In the genomic region with DNA sequence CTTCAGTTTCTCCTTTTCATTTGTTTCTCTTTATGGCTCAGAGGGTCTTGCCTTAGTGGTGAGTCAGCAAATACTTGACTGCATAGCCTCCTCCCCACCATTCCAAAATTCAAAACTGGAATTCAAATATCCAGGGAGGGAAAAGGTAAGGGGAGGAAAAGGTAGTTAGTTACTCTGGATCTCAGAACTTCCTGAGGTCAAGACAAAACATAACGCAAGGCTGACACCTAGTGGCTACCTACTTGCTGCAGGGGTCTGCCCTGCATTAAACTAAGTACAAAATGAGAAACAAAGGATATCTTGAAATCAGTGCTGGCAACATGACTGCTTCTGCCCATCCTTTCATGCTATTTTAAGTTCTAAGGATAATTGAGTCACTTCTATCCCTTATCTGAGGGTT, we compare ENCODE assay signal across 10 mouse cellular contexts. TPM values are rescaled to one million over a fixed set of nuclear protein-coding genes. Genes with fewer than 3 reads are reported as not detected.
DNase-seq lines count a peak whose midpoint lies in the region; ATAC-seq lines count a peak whose summit lies in the region.
"Had no signal": no experiment of that assay in that cellular context is flagged by ENCODE, and none has a peak within 500 bp of the region (broad histone marks: within the 10 kb centered on the region; RNA-seq: fewer than 3 reads in every experiment).

No protein-coding gene starts in this region.

- H3K9me3 ChIP-seq in heart, embryonic 10.5 days, result no peaks in the 10 kb centered on the region
- no peaks in the 10 kb centered on the region for H3K9me3 ChIP-seq in neural tube, embryonic 14.5 days (ENCODE audit: control insufficient read depth, low read length)
- H3K9me3 ChIP-seq: neural tube, embryonic 13.5 days had no signal

- no peaks in the 10 kb centered on the region for H3K4me1 ChIP-seq in heart, embryonic 10.5 days
- no peaks in the 10 kb centered on the region for H3K4me1 ChIP-seq in neural tube, embryonic 14.5 days (ENCODE audit: control insufficient read depth, insufficient read depth, low read length)
- H3K4me1 ChIP-seq: neural tube, embryonic 13.5 days had no signal

- WGBS in heart, embryonic 10.5 days, result 0% methylated on average over 1 of the region's 1 CpGs
- 3% methylated on average over 1 of the region's 1 CpGs for WGBS in neural tube, embryonic 14.5 days

- ATAC-seq in frontal cortex, adult (ENCODE audit: low TSS enrichment), result peak; percentile 82; the same call in 1 of the 2 replicates
- peak; percentile 86; the same call in 1 of the 2 replicates for ATAC-seq in neural tube, embryonic 14.5 days (ENCODE audit: low read depth)

- no peak overlapping the region for H3K4me2 ChIP-seq in neural tube, embryonic 14.5 days (ENCODE audit: low read depth, low read length)
- H3K4me2 ChIP-seq: neural tube, embryonic 13.5 days had no signal

- no peaks in the 10 kb centered on the region for H3K27me3 ChIP-seq in heart, embryonic 10.5 days (ENCODE audit: insufficient read depth, poor library complexity, severe bottlenecking)
- no peaks in the 10 kb centered on the region for H3K27me3 ChIP-seq in neural tube, embryonic 14.5 days (ENCODE audit: control insufficient read depth, insufficient read depth, low read length)
- H3K27me3 ChIP-seq: neural tube, embryonic 13.5 days had no signal

- no peaks in the 10 kb centered on the region for H3K36me3 ChIP-seq in heart, embryonic 10.5 days
- H3K36me3 ChIP-seq in neural tube, embryonic 14.5 days (ENCODE audit: control insufficient read depth, insufficient read depth, low read length), result no peaks in the 10 kb centered on the region
- H3K36me3 ChIP-seq: neural tube, embryonic 13.5 days had no signal

- intact Hi-C loops in gastrocnemius, postnatal 14 days (cut with DNase I; ENCODE audit: low total_unique reads), result no loop called here

- H3K27ac ChIP-seq in heart, embryonic 10.5 days, result no peak overlapping the region
- no peak overlapping the region for H3K27ac ChIP-seq in neural tube, embryonic 14.5 days (ENCODE audit: low read depth, low read length)
- H3K27ac ChIP-seq: neural tube, embryonic 13.5 days had no signal

- no peak overlapping the region for H3K9ac ChIP-seq in neural tube, embryonic 14.5 days (replicated peaks; ENCODE audit: low read depth, low read length)
- H3K9ac ChIP-seq: neural tube, embryonic 13.5 days had no signal

- peak; percentile 3 to 39 for DNase-seq in heart, adult 18-20 months
- no peak for DNase-seq in heart, embryonic 10.5 days (ENCODE audit: low spot score)
- DNase-seq in 3T3-L1 (ENCODE audit: low read depth, low spot score), result peak; percentile 72
- peak; percentile 7 for DNase-seq in adrenal gland, adult 8-10 months
- peak; percentile 5 to 34 for DNase-seq in layer of hippocampus, postnatal 14 days (ENCODE audit: low spot score in 2 of 2)
- no peak for DNase-seq in gastrocnemius, postnatal 14 days

- no peak overlapping the region for H3K4me3 ChIP-seq in heart, embryonic 10.5 days
- H3K4me3 ChIP-seq in neural tube, embryonic 14.5 days (ENCODE audit: low read depth, low read length), result no peak overlapping the region
- H3K4me3 ChIP-seq: neural tube, embryonic 13.5 days had no signal

RNA-seq across cellular contexts. Expression of gene Gm5150, which starts 37.1 kb away (rescaled TPM):
- not detected for total RNA-seq in heart, adult 18-20 months (2021)
- not detected in 2 replicates for polyA plus RNA-seq in heart, embryonic 10.5 days (2016; fragmentation: Nextera tagmentation; extraction: Ambion mirVana)
- total RNA-seq in adrenal gland, adult 8-10 months (2022), result 1 to 10 TPM in 1 of 4 experiments, under 1 TPM in 3; 0.56 to 1.0 (median 0.73) TPM
- total RNA-seq in layer of hippocampus, postnatal 14 days (2021), result not detected
- not detected in 2 replicates for polyA plus RNA-seq in neural tube, embryonic 14.5 days (2014; fragmentation: Nextera tagmentation; extraction: Ambion mirVana)
- not detected for total RNA-seq in gastrocnemius, postnatal 14 days (2021)
- polyA plus RNA-seq: heart, embryonic 16.5 days; neural tube, embryonic 13.5 days had no signal

Comparison
In these comparisons a context has a peak if more than half of its experiments do, and no peak if none do; other contexts are left out.
1. DNase-seq: peak in heart, adult 18-20 months (2 of 2), 3T3-L1 (single experiment), adrenal gland, adult 8-10 months (single experiment) and layer of hippocampus, postnatal 14 days (2 of 2); none in heart, embryonic 10.5 days (single experiment) and gastrocnemius, postnatal 14 days (single experiment).